Mouse (Mus musculus): ENCODE measurements around the gene Gm28038. TPM values are rescaled to one million over a fixed set of nuclear protein-coding genes. Genes with fewer than 3 reads are reported as not detected.

Gm28038 gene
- polyA plus RNA-seq, 1 experiment from 2014 or later: not detected

DNA sequence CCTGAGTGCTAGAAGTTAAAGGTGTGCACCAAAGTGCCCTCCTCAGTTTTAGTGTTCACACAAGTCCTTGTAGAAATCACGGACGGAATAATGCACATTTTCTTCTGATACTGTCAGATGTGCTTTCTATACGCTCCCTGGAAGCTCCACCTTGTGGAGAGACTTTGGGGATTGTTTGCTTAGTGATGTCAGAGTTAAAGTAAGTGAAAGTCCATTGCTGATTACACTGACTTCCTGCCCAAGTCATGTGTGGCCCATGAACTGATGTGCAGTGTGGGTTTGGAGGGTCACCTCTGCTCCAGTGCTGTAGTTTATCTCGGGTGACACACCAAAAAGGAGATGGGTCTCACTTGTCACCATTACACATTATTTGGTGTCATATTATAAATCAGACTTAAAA is 38.4 kb downstream of the Gm28038 start:
- no peaks in the 10 kb centered on the region for H3K27me3 ChIP-seq (ENCODE audit: control insufficient read depth, insufficient read depth, low read length)
- H3K4me3 ChIP-seq (replicated peaks; ENCODE audit: low read depth, low read length): no peak overlapping the region
- no peaks in the 10 kb centered on the region for H3K9me3 ChIP-seq (ENCODE audit: control insufficient read depth, low read length)
- DNase-seq (no peak), ATAC-seq (ENCODE audit: low FRiP score, low TSS enrichment) (no peak)
- H3K9ac ChIP-seq (replicated peaks; ENCODE audit: low read length): no peak overlapping the region
- no peak overlapping the region for H3K27ac ChIP-seq (replicated peaks; ENCODE audit: low read depth, low read length)
- peaks cover 93% of the 10 kb centered on the region for H3K36me3 ChIP-seq (ENCODE audit: control insufficient read depth, insufficient read depth, low read length)
- H3K4me1 ChIP-seq (ENCODE audit: control insufficient read depth, insufficient read depth, low read length): no peaks in the 10 kb centered on the region
- 94% methylated on average over 4 of the region's 4 CpGs for WGBS
- no peak overlapping the region for H3K4me2 ChIP-seq (ENCODE audit: low read length)

- H3K27ac ChIP-seq (replicated peaks; ENCODE audit: low read depth, low read length): no peak overlapping the region
- H3K4me3 ChIP-seq (replicated peaks; ENCODE audit: low read depth, low read length): no peak overlapping the region
- H3K4me2 ChIP-seq (ENCODE audit: low read length): no peak overlapping the region
- DNase-seq (no peak), ATAC-seq (ENCODE audit: low FRiP score, low TSS enrichment) (no peak)
- 83% methylated on average over 7 of the region's 7 CpGs for WGBS
- no peaks in the 10 kb centered on the region for H3K4me1 ChIP-seq (ENCODE audit: control insufficient read depth, insufficient read depth, low read length)
- no peaks in the 10 kb centered on the region for H3K27me3 ChIP-seq (ENCODE audit: control insufficient read depth, insufficient read depth, low read length)
- no peak overlapping the region for H3K9ac ChIP-seq (replicated peaks; ENCODE audit: low read length)
- peaks cover 93% of the 10 kb centered on the region for H3K36me3 ChIP-seq (ENCODE audit: control insufficient read depth, insufficient read depth, low read length)
- H3K9me3 ChIP-seq (ENCODE audit: control insufficient read depth, low read length): no peaks in the 10 kb centered on the region
Observed at GRCm38 (mm10) chr2:30323111-30323510, 42.3 kb downstream of the Gm28038 start.

DNA sequence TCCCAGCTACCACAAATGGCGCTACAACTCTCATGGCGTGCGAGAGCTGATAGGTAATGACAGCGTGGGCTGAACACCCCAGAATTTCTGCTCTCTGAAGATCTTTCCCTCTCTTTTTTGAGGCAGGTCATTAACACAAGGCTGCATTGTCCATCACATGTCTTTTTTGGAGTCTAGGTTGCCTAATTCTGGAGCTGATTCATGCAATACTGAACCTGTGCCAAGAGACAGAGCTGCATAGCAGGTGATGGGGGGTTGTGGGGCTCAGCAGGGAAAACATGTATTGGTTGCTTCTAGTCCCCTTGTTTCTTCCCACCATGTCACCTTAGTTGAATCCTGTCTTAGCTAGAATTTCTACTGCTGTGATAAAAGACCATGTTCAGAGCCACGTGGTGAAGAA is 44.5 kb downstream of the Gm28038 start:
- ATAC-seq (ENCODE audit: low FRiP score, low TSS enrichment) (no peak), DNase-seq (no peak)
- Histone ChIP-seq H3K36me3 (ENCODE audit: control insufficient read depth, insufficient read depth, low read length) (peaks cover 99% of the 10 kb centered on the region), H3K9ac (replicated peaks; ENCODE audit: low read length) (no peak overlapping the region), H3K27me3 (ENCODE audit: control insufficient read depth, insufficient read depth, low read length) (no peaks in the 10 kb centered on the region), H3K9me3 (ENCODE audit: control insufficient read depth, low read length) (no peaks in the 10 kb centered on the region), H3K4me2 (ENCODE audit: low read length) (no peak overlapping the region), H3K27ac (replicated peaks; ENCODE audit: low read depth, low read length) (no peak overlapping the region), H3K4me1 (ENCODE audit: control insufficient read depth, insufficient read depth, low read length) (no peaks in the 10 kb centered on the region), H3K4me3 (replicated peaks; ENCODE audit: low read depth, low read length) (no peak overlapping the region)
- WGBS: 93% methylated on average over 5 of the region's 5 CpGs

- H3K27ac ChIP-seq (replicated peaks; ENCODE audit: low read depth, low read length): no peak overlapping the region
- DNase-seq (no peak), ATAC-seq (ENCODE audit: low FRiP score, low TSS enrichment) (no peak)
- no peak overlapping the region for H3K9ac ChIP-seq (replicated peaks; ENCODE audit: low read length)
- WGBS: 94% methylated on average over 7 of the region's 7 CpGs
- no peak overlapping the region for H3K4me2 ChIP-seq (ENCODE audit: low read length)
- no peaks in the 10 kb centered on the region for H3K27me3 ChIP-seq (ENCODE audit: control insufficient read depth, insufficient read depth, low read length)
- H3K4me1 ChIP-seq (ENCODE audit: control insufficient read depth, insufficient read depth, low read length): no peaks in the 10 kb centered on the region
- H3K9me3 ChIP-seq (ENCODE audit: control insufficient read depth, low read length): no peaks in the 10 kb centered on the region
- H3K36me3 ChIP-seq (ENCODE audit: control insufficient read depth, insufficient read depth, low read length): peaks cover 99% of the 10 kb centered on the region
- H3K4me3 ChIP-seq (replicated peaks; ENCODE audit: low read depth, low read length): no peak overlapping the region
Observed at GRCm38 (mm10) chr2:30327276-30327675, 46.4 kb downstream of the Gm28038 start.

GRCm38 (mm10) chr2:30328791-30329190 is 47.9 kb downstream of the Gm28038 start:
- no peaks in the 10 kb centered on the region for H3K27me3 ChIP-seq (ENCODE audit: control insufficient read depth, insufficient read depth, low read length)
- no peak overlapping the region for H3K27ac ChIP-seq (replicated peaks; ENCODE audit: low read depth, low read length)
- peaks cover 99% of the 10 kb centered on the region for H3K36me3 ChIP-seq (ENCODE audit: control insufficient read depth, insufficient read depth, low read length)
- H3K9ac ChIP-seq (replicated peaks; ENCODE audit: low read length): no peak overlapping the region
- 85% methylated on average over 3 of the region's 3 CpGs for whole genome bisulfite sequencing
- ATAC-seq (ENCODE audit: low FRiP score, low TSS enrichment) (no peak), DNase-seq (no peak)
- H3K4me2 ChIP-seq (ENCODE audit: low read length): no peak overlapping the region
- no peaks in the 10 kb centered on the region for H3K4me1 ChIP-seq (ENCODE audit: control insufficient read depth, insufficient read depth, low read length)
- H3K9me3 ChIP-seq (ENCODE audit: control insufficient read depth, low read length): no peaks in the 10 kb centered on the region
- no peak overlapping the region for H3K4me3 ChIP-seq (replicated peaks; ENCODE audit: low read depth, low read length)

DNA sequence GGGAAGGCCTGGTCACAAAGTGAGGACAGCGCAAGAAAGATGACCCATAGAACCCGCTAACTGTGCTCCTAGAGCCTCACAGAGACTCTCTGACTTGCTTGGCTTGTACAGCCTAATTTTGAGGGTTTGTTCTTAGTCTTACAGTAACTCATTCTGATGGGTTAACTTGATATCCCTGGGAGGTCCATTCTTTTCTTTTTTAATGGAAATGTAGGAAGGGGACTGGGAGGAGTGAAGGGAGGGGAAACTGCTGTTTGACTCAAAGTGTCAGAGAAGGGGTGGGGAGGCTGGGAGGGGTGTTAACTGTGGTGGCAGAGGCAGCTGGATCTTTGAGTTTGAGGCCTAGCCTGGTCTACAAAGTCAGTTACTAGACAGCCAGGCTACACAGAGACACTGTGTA is 54.5 kb downstream of the Gm28038 start:
- Histone ChIP-seq H3K27me3 (ENCODE audit: control insufficient read depth, insufficient read depth, low read length) (no peaks in the 10 kb centered on the region), H3K4me1 (ENCODE audit: control insufficient read depth, insufficient read depth, low read length) (no peaks in the 10 kb centered on the region), H3K9ac (replicated peaks; ENCODE audit: low read length) (no peak overlapping the region), H3K4me2 (ENCODE audit: low read length) (no peak overlapping the region), H3K27ac (replicated peaks; ENCODE audit: low read depth, low read length) (no peak overlapping the region), H3K36me3 (ENCODE audit: control insufficient read depth, insufficient read depth, low read length) (peaks cover 94% of the 10 kb centered on the region), H3K4me3 (replicated peaks; ENCODE audit: low read depth, low read length) (no peak overlapping the region), H3K9me3 (ENCODE audit: control insufficient read depth, low read length) (no peaks in the 10 kb centered on the region)
- DNase-seq (no peak), ATAC-seq (ENCODE audit: low FRiP score, low TSS enrichment) (no peak)
- 94% methylated on average over 2 of the region's 2 CpGs for WGBS

DNA sequence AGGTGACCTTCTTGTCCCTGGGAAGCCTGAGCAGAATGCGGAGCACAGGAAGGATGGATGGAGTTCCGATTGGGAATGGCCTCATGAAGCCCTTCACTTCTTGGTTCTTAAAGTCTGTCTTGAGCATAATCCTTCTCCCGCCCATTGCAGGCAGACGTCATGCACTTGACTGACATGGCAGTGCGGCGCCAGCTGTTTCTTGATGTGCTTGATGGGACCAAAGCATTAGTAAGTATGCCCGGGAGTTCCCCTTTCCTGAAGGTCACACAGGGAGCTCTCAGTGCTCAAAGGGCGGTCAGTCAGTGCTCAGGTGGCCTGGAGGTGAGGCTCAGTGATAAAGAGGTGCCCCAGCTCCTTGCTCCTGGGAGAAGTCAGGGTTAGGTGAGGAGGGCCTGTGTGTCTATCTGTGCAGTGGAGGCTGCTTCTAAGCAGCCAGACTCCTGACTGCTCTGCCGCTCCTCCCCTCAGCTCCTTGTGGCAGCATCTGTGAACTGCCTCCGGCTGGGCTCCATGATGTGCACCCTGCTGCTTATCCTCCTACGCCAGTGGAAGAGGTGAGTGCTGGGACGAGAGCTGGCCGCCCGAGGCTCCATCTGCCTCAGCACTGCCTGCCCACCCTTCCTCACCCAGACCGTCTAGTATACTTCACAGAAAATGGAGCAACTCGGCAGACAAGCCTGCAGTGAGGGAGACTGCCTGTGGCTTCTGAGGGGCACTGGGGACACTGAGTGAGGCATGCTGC is 55.5 kb downstream of the Gm28038 start:
- WGBS: 83% methylated on average over 16 of the region's 16 CpGs
- Histone ChIP-seq H3K9ac (replicated peaks; ENCODE audit: low read length) (no peak overlapping the region), H3K36me3 (ENCODE audit: control insufficient read depth, insufficient read depth, low read length) (peaks cover 95% of the 10 kb centered on the region), H3K4me1 (ENCODE audit: control insufficient read depth, insufficient read depth, low read length) (no peaks in the 10 kb centered on the region), H3K4me2 (ENCODE audit: low read length) (no peak overlapping the region), H3K27ac (replicated peaks; ENCODE audit: low read depth, low read length) (no peak overlapping the region), H3K4me3 (replicated peaks; ENCODE audit: low read depth, low read length) (no peak overlapping the region), H3K9me3 (ENCODE audit: control insufficient read depth, low read length) (no peaks in the 10 kb centered on the region), H3K27me3 (ENCODE audit: control insufficient read depth, insufficient read depth, low read length) (no peaks in the 10 kb centered on the region)
- ATAC-seq (ENCODE audit: low FRiP score, low TSS enrichment): no peak
- no peak for DNase-seq

- no peak for DNase-seq
- ATAC-seq (ENCODE audit: low FRiP score, low TSS enrichment): no peak
- H3K27me3 ChIP-seq (ENCODE audit: control insufficient read depth, insufficient read depth, low read length): no peaks in the 10 kb centered on the region
- H3K27ac ChIP-seq (replicated peaks; ENCODE audit: low read depth, low read length): no peak overlapping the region
- no peak overlapping the region for H3K9ac ChIP-seq (replicated peaks; ENCODE audit: low read length)
- H3K36me3 ChIP-seq (ENCODE audit: control insufficient read depth, insufficient read depth, low read length): peaks cover 95% of the 10 kb centered on the region
- H3K4me3 ChIP-seq (replicated peaks; ENCODE audit: low read depth, low read length): no peak overlapping the region
- no peaks in the 10 kb centered on the region for H3K4me1 ChIP-seq (ENCODE audit: control insufficient read depth, insufficient read depth, low read length)
- WGBS: 88% methylated on average over 12 of the region's 12 CpGs
- no peak overlapping the region for H3K4me2 ChIP-seq (ENCODE audit: low read length)
- H3K9me3 ChIP-seq (ENCODE audit: control insufficient read depth, low read length): no peaks in the 10 kb centered on the region
Observed at GRCm38 (mm10) chr2:30337179-30337578, 56.3 kb downstream of the Gm28038 start.

DNA sequence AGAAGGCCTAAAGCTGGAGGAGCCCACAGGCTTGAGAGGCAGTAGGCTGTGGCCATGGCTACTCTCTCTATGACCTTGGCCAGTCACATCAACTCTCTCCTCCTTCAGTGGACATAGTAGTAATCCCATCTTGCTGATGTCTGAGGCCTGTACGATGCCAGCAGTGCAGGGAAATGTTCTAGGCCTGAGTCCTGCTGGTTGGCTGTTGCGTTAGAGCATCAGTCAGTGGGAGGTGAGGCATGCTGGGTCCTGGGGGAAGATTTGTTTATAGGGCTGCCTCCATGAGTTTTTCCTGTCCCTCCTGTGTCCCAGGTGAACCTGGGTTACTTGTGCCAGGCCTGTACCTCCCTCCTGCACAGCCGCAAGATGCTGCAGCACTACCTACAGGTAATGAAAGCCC is 61.2 kb downstream of the Gm28038 start:
- no peaks in the 10 kb centered on the region for H3K4me1 ChIP-seq (ENCODE audit: control insufficient read depth, insufficient read depth, low read length)
- no peaks in the 10 kb centered on the region for H3K9me3 ChIP-seq (ENCODE audit: control insufficient read depth, low read length)
- ATAC-seq (ENCODE audit: low FRiP score, low TSS enrichment) (no peak), DNase-seq (no peak)
- 93% methylated on average over 3 of the region's 3 CpGs for WGBS
- no peak overlapping the region for H3K4me3 ChIP-seq (replicated peaks; ENCODE audit: low read depth, low read length)
- no peak overlapping the region for H3K4me2 ChIP-seq (ENCODE audit: low read length)
- H3K9ac ChIP-seq (replicated peaks; ENCODE audit: low read length): no peak overlapping the region
- peaks cover 97% of the 10 kb centered on the region for H3K36me3 ChIP-seq (ENCODE audit: control insufficient read depth, insufficient read depth, low read length)
- H3K27ac ChIP-seq (replicated peaks; ENCODE audit: low read depth, low read length): no peak overlapping the region
- no peaks in the 10 kb centered on the region for H3K27me3 ChIP-seq (ENCODE audit: control insufficient read depth, insufficient read depth, low read length)

Measured in midbrain, embryonic 14.5 days (tissue).